24 mouse cellular contexts compared by ENCODE assay signal in genomic region chr11:104628566-104628965, GRCm38 (mm10). TPM values are rescaled to one million over a fixed set of nuclear protein-coding genes. Genes with fewer than 3 reads are reported as not detected.
"Had no signal": no experiment of that assay in that cellular context is flagged by ENCODE, and none has a peak within 500 bp of the region (broad histone marks: within the 10 kb centered on the region; RNA-seq: fewer than 3 reads in every experiment).

No protein-coding gene starts in this region.

- DNase-seq: heart, postnatal 36 days; kidney, adult 11 months; kidney, adult 9 months; kidney, postnatal 14 days; layer of hippocampus, adult 9-11 months; layer of hippocampus, postnatal 36 days had no signal

- H3K4me1 ChIP-seq: hindbrain, embryonic 15.5 days had no signal

- H3K4me3 ChIP-seq: heart, embryonic 13.5 days; heart, embryonic 15.5 days; hindbrain, embryonic 13.5 days; hindbrain, embryonic 15.5 days; kidney, embryonic 15.5 days; limb, embryonic 13.5 days; limb, embryonic 15.5 days; liver, embryonic 12.5 days had no signal

- H3K27ac ChIP-seq: heart, embryonic 13.5 days; heart, embryonic 15.5 days; hindbrain, embryonic 13.5 days; hindbrain, embryonic 15.5 days; hindbrain, postnatal 0 days; kidney, postnatal 0 days; limb, embryonic 13.5 days; limb, embryonic 15.5 days; liver, embryonic 12.5 days; liver, embryonic 14.5 days had no signal

RNA-seq across cellular contexts. Expression of gene Gm11639, which starts 56.9 kb away (rescaled TPM):
- total RNA-seq: gastrocnemius, postnatal 36 days; hematopoietic stem cell, adult 5-6 weeks; hindbrain, postnatal 0 days had no signal
- polyA plus RNA-seq: gonadal fat pad, adult 2 months; hindbrain, embryonic 11.5 days; large intestine, adult 2 months; limb, embryonic 11.5 days; limb, embryonic 13.5 days; limb, embryonic 15.5 days; liver, adult 2 months had no signal
